Mouse (Mus musculus): ENCODE results near the gene Kctd4.

Kctd4 gene

DNA sequence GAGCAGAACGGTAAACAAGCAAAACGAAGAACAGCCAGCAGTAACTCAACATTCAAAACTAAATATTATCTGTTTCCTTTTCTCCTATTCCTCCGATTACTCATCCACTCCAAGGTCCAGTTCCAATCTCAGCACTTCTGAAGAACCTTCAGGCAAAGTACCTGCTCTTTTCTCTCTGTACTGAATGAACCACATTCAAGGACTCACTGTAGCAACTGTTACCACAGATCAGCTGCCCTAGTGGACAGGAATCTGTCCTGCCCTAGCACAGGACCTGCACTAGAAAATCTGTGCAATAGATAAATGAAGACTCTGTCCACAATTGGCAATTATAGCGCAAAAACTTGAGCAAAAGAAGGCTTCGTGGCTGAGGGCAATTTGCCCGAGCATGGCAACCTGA, 36.1 kb downstream of the Kctd4 start:
- no peak for DNase-seq (ENCODE audit: low spot score in 2 of 2)

DNA sequence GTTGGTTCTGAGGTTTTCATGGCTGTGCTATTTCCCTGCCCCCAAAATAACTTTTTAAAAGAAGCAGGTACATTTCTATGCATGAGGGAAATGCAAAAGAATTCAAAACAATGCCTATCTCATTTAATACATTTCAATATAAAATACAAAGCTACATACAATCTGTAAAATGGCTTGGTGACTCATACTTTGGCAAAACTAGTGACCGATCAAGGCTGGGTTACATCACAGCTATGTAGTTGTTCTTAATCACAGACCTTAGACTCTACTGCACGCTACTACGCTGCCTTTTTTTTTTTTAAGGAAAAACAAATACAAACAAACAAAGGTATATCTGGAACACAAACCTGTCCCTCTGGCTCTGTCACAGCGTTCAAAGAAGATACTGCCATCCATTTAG, 37.6 kb downstream of the Kctd4 start:
- DNase-seq (ENCODE audit: low spot score in 2 of 2): no peak

DNA sequence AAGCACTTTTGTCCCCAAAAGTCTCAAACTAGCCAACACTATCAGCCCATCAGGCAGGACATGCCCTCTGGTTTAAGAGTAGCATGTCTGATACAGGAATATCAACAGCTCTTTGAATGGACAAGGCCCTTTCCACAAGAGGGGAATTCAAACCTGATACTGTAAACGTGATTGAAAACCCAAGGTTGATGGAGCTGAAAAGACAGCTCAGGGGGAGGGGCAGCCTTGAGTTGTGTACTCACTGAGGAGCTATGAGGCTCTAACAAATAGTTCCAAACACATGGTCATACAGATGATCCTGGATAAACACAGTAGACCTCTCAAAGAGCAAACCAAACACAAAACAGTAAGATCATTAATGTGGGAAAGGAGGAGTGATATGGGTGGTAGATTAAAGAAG, 43.3 kb downstream of the Kctd4 start:
- no peak for DNase-seq (ENCODE audit: low spot score in 2 of 2)

DNA sequence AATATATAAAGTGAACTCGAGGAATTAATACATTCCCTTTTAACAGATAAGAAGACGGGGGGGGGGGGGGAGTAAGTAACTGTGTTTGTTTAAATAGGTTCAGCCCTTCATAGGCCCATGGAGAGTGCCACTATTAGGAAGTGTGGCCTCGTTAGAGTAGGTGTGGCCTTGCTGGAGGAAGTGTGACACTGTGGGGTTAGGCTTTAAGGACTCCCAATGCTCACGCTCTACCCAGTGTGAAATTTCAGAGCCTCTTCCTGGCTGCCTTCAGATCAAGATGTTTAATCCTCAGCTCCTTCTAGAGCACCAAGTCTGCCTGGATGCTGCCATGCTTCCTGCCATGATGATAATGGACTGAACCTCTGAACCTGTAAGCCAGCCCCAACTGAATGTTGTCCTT, 47.0 kb downstream of the Kctd4 start:
- DNase-seq (ENCODE audit: low spot score in 2 of 2): no peak

DNA sequence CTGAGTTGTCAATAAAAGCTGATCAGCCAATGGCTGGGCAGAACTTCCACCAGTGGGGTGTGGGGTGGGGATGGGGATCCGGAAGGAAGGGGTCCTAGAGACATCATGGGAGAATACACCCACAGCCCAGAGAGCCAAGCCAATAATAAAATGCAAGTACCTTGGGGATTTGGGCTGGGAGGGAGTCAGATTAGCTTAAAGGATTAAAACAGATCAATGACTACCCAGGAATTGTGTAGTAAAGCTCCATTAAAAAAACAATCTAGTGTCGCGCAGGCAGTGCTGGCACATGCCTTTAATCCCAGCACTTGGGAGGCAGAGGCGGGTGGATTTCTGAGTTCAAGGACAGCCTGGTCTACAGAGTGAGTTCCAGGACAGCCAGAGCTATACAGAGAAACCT, 50.2 kb downstream of the Kctd4 start:
- no peak for DNase-seq (ENCODE audit: low spot score in 2 of 2)

DNA sequence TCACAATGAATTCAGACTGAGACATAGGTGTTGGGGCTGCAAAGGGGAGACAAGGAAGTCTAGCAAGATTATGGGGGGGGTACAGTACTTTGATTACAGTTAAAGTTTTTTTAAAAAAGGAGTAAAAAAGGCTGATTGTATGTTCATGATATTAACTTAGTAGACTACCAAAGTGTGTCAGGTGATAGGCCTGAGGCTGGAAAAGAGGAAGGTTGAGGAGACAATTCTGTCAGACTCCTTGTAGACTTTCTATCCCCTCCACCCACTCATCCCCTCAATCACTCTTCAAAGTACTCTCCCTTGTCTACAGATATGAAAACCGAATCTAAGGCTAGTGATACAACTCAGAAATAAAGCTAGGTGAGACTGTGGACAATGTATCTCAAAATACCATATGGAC, 53.4 kb downstream of the Kctd4 start:
- DNase-seq (ENCODE audit: low spot score in 2 of 2): no peak

DNA sequence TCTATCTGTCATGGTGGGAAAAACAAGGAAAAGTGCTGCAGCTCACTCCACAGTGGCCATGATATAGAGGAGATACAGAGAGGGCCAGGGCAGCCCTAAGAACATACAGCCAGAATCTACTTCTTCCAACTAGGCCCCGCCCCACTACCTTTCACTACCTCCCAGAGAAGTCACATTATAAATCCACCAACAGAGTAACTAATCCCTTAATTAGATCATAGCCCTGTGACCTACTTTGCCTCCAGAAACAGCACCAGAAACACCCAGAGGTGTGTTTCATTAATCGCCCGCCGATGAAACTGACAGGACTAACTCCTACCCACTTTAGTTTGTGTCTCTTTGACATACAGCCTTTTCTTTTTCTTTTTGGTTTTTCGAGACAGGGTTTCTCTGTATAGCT, 54.4 kb downstream of the Kctd4 start:
- no peak for DNase-seq (ENCODE audit: low spot score in 2 of 2)

DNA sequence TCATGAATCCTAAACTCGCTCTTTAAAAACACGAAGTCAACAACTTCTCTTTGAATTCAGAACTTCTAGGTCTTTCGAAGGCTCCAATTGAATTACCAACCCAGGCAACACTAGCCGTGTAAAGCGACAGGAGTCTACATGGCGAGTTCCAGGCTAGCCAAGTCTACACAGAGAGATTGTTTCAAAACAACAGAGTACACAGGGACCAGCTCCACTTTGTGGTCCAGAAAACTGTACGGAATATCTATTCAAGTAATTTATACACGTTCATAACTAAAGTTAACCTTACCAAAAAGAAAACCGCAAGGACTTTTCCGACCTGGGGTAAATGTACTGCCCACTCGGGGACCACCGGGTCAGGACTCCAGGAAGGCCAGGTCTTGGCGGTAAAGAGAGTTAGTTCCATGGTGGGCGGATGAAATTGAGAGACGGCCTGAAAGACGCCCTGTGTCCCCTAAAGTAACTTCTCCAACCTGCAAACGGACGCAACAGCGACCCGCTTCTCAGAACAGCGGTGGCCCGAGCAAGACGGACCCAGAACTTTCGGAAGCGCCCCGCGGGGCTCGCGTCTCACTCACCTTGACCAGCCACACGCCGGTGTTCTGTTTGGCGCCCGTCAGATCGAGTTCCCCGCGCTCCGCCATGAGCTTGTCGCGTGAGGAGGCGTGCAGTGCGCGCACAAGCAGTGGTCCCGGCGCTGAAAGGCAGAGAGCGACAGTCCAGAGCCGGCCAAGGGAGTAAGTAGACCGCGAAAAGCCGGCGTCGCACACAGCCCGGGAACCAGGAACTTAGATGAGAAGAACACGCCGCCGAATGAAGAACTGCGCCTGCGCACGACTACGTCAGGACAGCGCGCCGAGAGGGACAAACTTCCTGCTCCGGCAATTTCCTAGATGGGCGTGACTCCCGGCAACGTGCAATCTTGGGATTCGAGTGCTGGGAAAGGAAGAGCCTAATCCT, 55.6 kb downstream of the Kctd4 start, which contains the start of gene Gtf2f2:
Gene Gtf2f2 (minus strand): TSS at position 764 of the 960 bp plus-strand sequence.
- peak; percentile 96 to 98 for DNase-seq (ENCODE audit: low spot score in 2 of 2)

DNA sequence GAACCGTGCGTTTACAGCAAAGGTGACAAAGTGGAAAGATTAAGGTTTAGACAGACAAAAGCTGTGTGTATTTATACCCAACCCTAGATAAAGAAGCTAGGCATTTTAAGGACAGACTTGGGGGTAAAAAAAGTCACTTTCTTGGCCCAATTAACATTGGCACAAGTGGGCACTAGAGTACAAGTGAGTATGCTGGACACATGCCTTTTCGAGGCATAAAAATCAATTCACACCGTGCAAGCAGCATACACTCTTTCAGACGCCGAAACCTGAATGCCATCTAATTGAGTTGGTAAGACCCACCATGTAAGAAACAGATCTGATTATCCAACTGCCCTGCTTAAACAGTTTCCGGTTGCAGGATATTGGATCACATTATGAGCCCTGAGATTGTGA, 56.3 kb downstream of the Kctd4 start:
- DNase-seq (ENCODE audit: low spot score in 2 of 2): no peak

DNA sequence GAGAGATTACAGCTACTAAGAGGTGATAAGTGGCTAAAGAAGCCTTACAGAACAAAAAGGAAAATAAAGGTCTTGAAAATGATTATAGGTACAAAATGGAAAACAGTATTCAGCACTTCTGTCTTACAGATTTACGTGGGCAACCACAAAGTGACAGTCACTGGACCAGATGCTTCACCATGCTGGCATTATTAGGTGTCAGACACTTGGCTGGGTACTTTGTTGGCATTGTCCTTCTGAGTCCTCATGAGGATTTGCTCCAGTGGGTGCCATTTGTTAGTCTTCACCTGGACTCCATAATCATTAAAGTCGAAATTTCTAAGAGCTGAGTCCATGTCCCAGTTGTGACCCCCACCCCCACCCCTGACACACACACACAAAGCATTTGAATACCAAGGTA, 59.5 kb downstream of the Kctd4 start:
- DNase-seq (ENCODE audit: low spot score in 2 of 2): no peak

All from right cerebral cortex, postnatal 10 days (tissue).